21 mouse cellular contexts compared by ENCODE assay signal in the genomic region with DNA sequence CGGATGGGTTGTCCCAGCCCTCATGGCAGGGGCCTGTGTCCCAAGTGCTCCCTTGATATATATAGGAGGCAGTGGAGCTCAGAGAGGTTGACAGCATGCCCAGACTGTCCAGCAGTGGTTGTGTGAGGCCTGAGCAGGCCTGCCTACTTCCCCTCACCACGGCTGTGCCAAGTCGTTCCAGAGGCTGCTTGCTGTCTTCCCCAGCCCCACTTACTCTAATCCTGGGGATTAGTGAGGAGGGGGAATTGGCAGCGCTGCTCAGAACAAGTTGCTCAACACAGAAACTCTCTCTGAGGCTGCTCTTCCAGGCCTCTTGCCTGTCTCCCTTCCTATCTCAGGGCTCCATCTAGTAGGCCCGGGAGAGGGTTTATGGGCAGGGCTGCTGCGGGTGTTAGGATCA. TPM values are rescaled to one million over a fixed set of nuclear protein-coding genes. Genes with fewer than 3 reads are reported as not detected.
A peak's percentile ranks its signal among the peaks of the same experiment; 100 is the strongest.
DNase-seq lines count a peak whose midpoint lies in the region; ATAC-seq and TF ChIP-seq lines count a peak whose summit lies in the region.
"Had no signal": no experiment of that assay in that cellular context is flagged by ENCODE, and none has a peak within 500 bp of the region (broad histone marks: within the 10 kb centered on the region; RNA-seq: fewer than 3 reads in every experiment).

No protein-coding gene starts in this region.

- no peak for ATAC-seq in lung, postnatal 0 days
- ATAC-seq in embryonic facial prominence, embryonic 13.5 days (ENCODE audit: insufficient number of reproducible peaks, insufficient read depth, low FRiP score, low TSS enrichment, low read depth) = no peak
- ATAC-seq in limb, embryonic 14.5 days (ENCODE audit: low FRiP score, low read depth) = no peak
- ATAC-seq in stomach, embryonic 16.5 days (ENCODE audit: insufficient read depth, low FRiP score) = peak; percentile 86
- no peak for ATAC-seq in CD4-positive, CD25-positive, alpha-beta regulatory T cell, adult 4 months
- ATAC-seq: inflammation-experienced regulatory T-cells, adult 6 months had no signal

- TF ChIP-seq EP300 in lung, postnatal 0 days (IDR thresholded peaks at IDR 0.05) = no peak

- H3K27me3 ChIP-seq in lung, postnatal 0 days (replicated peaks; ENCODE audit: insufficient read depth, low read length) = no peaks in the 10 kb centered on the region
- no peaks in the 10 kb centered on the region for H3K27me3 ChIP-seq in embryonic facial prominence, embryonic 13.5 days
- no peaks in the 10 kb centered on the region for H3K27me3 ChIP-seq in limb, embryonic 14.5 days (ENCODE audit: control insufficient read depth, insufficient read depth, low read length)
- H3K27me3 ChIP-seq in stomach, embryonic 16.5 days (ENCODE audit: control insufficient read depth, insufficient read depth, low read length) = no peaks in the 10 kb centered on the region
- H3K27me3 ChIP-seq: liver, embryonic 13.5 days had no signal

- peaks cover 4% of the 10 kb centered on the region; the same call in 1 of the 2 replicates for H3K4me1 ChIP-seq in lung, postnatal 0 days (ENCODE audit: insufficient read depth, low read depth, low read length)
- peaks cover 37% of the 10 kb centered on the region for H3K4me1 ChIP-seq in embryonic facial prominence, embryonic 13.5 days
- H3K4me1 ChIP-seq in limb, embryonic 14.5 days (ENCODE audit: control insufficient read depth, insufficient read depth, low read length) = peaks cover 4% of the 10 kb centered on the region
- H3K4me1 ChIP-seq in stomach, embryonic 16.5 days (ENCODE audit: control insufficient read depth, insufficient read depth, low read length) = peaks cover 17% of the 10 kb centered on the region
- H3K4me1 ChIP-seq: heart, embryonic 12.5 days had no signal

- 51% methylated on average over 6 of the region's 6 CpGs for WGBS in lung, postnatal 0 days
- WGBS in embryonic facial prominence, embryonic 13.5 days = 41% methylated on average over 6 of the region's 6 CpGs
- WGBS in limb, embryonic 14.5 days = 36% methylated on average over 6 of the region's 6 CpGs
- 36% methylated on average over 6 of the region's 6 CpGs for WGBS in stomach, embryonic 16.5 days

- H3K27ac ChIP-seq in lung, postnatal 0 days (ENCODE audit: low read length) = no peak overlapping the region
- peak overlapping the region; percentile 57 for H3K27ac ChIP-seq in embryonic facial prominence, embryonic 13.5 days
- 0 out of 2 replicates have a peak overlapping the region, but pooled peaks have one; percentile 33 for H3K27ac ChIP-seq in limb, embryonic 14.5 days (replicated peaks; ENCODE audit: low read depth, low read length)
- peak overlapping the region; percentile 79 for H3K27ac ChIP-seq in stomach, embryonic 16.5 days (ENCODE audit: low read length)
- H3K27ac ChIP-seq: liver, embryonic 13.5 days; midbrain, embryonic 12.5 days had no signal

- no peak overlapping the region for H3K4me3 ChIP-seq in lung, postnatal 0 days (ENCODE audit: low read depth, low read length)
- H3K4me3 ChIP-seq in embryonic facial prominence, embryonic 13.5 days = no peak overlapping the region
- H3K4me3 ChIP-seq in limb, embryonic 14.5 days (replicated peaks; ENCODE audit: low read length) = no peak overlapping the region
- no peak overlapping the region for H3K4me3 ChIP-seq in stomach, embryonic 16.5 days (replicated peaks; ENCODE audit: low read length)
- H3K4me3 ChIP-seq: heart, embryonic 12.5 days; liver, embryonic 13.5 days; midbrain, embryonic 12.5 days had no signal

- H3K9ac ChIP-seq in lung, postnatal 0 days (replicated peaks; ENCODE audit: low read depth) = no peak overlapping the region
- peak overlapping the region; percentile 46; the same call in 1 of the 2 replicates for H3K9ac ChIP-seq in embryonic facial prominence, embryonic 13.5 days
- no peak overlapping the region for H3K9ac ChIP-seq in limb, embryonic 14.5 days (ENCODE audit: low read depth, low read length, severe bottlenecking)
- peak overlapping the region; percentile 16; the same call in 1 of the 2 replicates for H3K9ac ChIP-seq in stomach, embryonic 16.5 days (ENCODE audit: low read length)
- H3K9ac ChIP-seq: heart, embryonic 12.5 days; liver, embryonic 13.5 days; midbrain, embryonic 12.5 days had no signal

- no peak for TF ChIP-seq CTCF in lung, postnatal 0 days (IDR thresholded peaks at IDR 0.05)

- peak; percentile 36 for DNase-seq in lung, postnatal 0 days (ENCODE audit: low spot score)
- no peak for DNase-seq in lung, postnatal 25 days (ENCODE audit: low spot score)
- DNase-seq in limb, embryonic 14.5 days (ENCODE audit: low spot score) = peak; percentile 47
- no peak for DNase-seq in kidney, postnatal 14 days
- DNase-seq: adrenal gland, postnatal 14 days; cerebellum, adult 9-11 months; gastrocnemius, postnatal 25 days; heart, postnatal 36 days; layer of hippocampus, adult 9-11 months; liver, embryonic 13.5 days; lung, postnatal 14 days; right cerebral cortex, postnatal 4 days had no signal

- H3K36me3 ChIP-seq in lung, postnatal 0 days (ENCODE audit: insufficient read depth, low read length) = no peaks in the 10 kb centered on the region
- H3K36me3 ChIP-seq in embryonic facial prominence, embryonic 13.5 days = no peaks in the 10 kb centered on the region
- H3K36me3 ChIP-seq in limb, embryonic 14.5 days (ENCODE audit: control insufficient read depth, insufficient read depth, low read length) = no peaks in the 10 kb centered on the region
- no peaks in the 10 kb centered on the region for H3K36me3 ChIP-seq in stomach, embryonic 16.5 days (ENCODE audit: control insufficient read depth, insufficient read depth, low read length)
- H3K36me3 ChIP-seq: heart, embryonic 12.5 days; liver, embryonic 13.5 days; midbrain, embryonic 12.5 days had no signal

- no peaks in the 10 kb centered on the region for H3K9me3 ChIP-seq in lung, postnatal 0 days (ENCODE audit: low read length)
- no peaks in the 10 kb centered on the region for H3K9me3 ChIP-seq in embryonic facial prominence, embryonic 13.5 days
- no peaks in the 10 kb centered on the region for H3K9me3 ChIP-seq in limb, embryonic 14.5 days (ENCODE audit: control insufficient read depth, low read length)
- no peaks in the 10 kb centered on the region for H3K9me3 ChIP-seq in stomach, embryonic 16.5 days (replicated peaks; ENCODE audit: control insufficient read depth, low read length)
- H3K9me3 ChIP-seq: heart, embryonic 12.5 days; liver, embryonic 13.5 days; midbrain, embryonic 12.5 days had no signal

- H3K4me2 ChIP-seq in lung, postnatal 0 days (replicated peaks; ENCODE audit: low read depth, low read length) = no peak overlapping the region
- no peak overlapping the region for H3K4me2 ChIP-seq in embryonic facial prominence, embryonic 13.5 days
- no peak overlapping the region for H3K4me2 ChIP-seq in limb, embryonic 14.5 days (replicated peaks; ENCODE audit: low read depth, low read length, severe bottlenecking)
- H3K4me2 ChIP-seq in stomach, embryonic 16.5 days (ENCODE audit: low read depth, low read length) = no peak overlapping the region
- H3K4me2 ChIP-seq: heart, embryonic 12.5 days; liver, embryonic 13.5 days; midbrain, embryonic 12.5 days had no signal

- TF ChIP-seq POLR2A in limb, embryonic 14.5 days (IDR thresholded peaks at IDR 0.05; ENCODE audit: borderline replicate concordance, extremely low read depth, insufficient read depth, insufficient read length) = no peak

RNA-seq across cellular contexts. Expression of gene 1600014C23Rik, which starts 56.1 kb away (rescaled TPM):
- not detected in 2 replicates for polyA plus RNA-seq in lung, postnatal 0 days (2015; fragmentation: Nextera tagmentation; extraction: Ambion mirVana)
- not detected in 2 replicates for polyA plus RNA-seq in embryonic facial prominence, embryonic 13.5 days (2015; fragmentation: Nextera tagmentation; extraction: Ambion mirVana)
- polyA plus RNA-seq in limb, embryonic 14.5 days (2012; rRNA removed) = 0.15 TPM in 1 of 2 replicates, not detected in the other
- polyA plus RNA-seq in limb, embryonic 14.5 days (2014; fragmentation: Nextera tagmentation; extraction: Ambion mirVana) = 0.58 TPM in 1 of 2 replicates, not detected in the other
- not detected in 2 replicates for polyA plus RNA-seq in stomach, embryonic 16.5 days (2015; fragmentation: Nextera tagmentation; extraction: Ambion mirVana)
- polyA plus RNA-seq in CD4-positive, CD25-positive, alpha-beta regulatory T cell, adult 4 months (2017; shearing (Covaris generic)) = not detected
- polyA plus RNA-seq: embryonic facial prominence, embryonic 11.5 days; inflammation-experienced regulatory T-cells, adult 6 months; kidney, embryonic 16.5 days; liver, embryonic 13.5 days; midbrain, embryonic 12.5 days; neural tube, embryonic 11.5 days had no signal

Comparison
In these comparisons a context has a peak if more than half of its experiments do, and no peak if none do; other contexts are left out.
1. DNase-seq: peak in lung, postnatal 0 days (single experiment) and limb, embryonic 14.5 days (single experiment); none in lung, postnatal 25 days (single experiment) and kidney, postnatal 14 days (single experiment).
2. H3K9ac ChIP-seq: peak in embryonic facial prominence, embryonic 13.5 days (single experiment) and stomach, embryonic 16.5 days (single experiment); none in lung, postnatal 0 days (single experiment) and limb, embryonic 14.5 days (single experiment).